Mouse (Mus musculus): Measurements from ENCODE around the gene Stoml1.
A peak's percentile ranks its signal among the peaks of the same experiment; 100 is the strongest.

The Stoml1 gene

DNA sequence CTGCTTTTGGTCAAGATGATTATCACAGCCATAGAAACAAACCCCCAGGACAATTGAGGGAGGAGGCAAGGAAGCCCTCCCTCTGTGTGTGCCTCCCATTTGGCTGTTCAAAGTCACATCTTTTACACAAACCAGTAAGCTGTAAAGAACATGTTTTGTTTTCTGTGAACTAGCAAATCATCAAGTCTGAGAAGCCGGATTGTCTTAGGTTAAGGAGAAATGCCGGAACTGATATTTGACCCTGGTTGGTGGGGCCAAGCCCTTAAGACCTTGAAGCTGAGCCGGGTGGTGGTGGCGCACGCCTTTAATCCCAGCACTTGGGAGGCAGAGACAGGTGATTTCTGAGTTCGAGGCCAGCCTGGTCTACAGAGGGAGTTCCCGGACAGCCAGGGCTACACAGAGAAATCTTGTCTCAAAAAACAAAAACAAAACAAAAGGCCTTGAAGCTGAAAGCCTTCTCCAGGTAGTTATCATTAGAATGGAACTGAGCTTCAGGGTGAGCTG lies 21.2 kb downstream of the Stoml1 start:
- peak; percentile 31 for DNase-seq

GRCm38 (mm10) chr9:58274626-58275025 lies 21.7 kb downstream of the Stoml1 start:
- DNase-seq: no peak

DNA sequence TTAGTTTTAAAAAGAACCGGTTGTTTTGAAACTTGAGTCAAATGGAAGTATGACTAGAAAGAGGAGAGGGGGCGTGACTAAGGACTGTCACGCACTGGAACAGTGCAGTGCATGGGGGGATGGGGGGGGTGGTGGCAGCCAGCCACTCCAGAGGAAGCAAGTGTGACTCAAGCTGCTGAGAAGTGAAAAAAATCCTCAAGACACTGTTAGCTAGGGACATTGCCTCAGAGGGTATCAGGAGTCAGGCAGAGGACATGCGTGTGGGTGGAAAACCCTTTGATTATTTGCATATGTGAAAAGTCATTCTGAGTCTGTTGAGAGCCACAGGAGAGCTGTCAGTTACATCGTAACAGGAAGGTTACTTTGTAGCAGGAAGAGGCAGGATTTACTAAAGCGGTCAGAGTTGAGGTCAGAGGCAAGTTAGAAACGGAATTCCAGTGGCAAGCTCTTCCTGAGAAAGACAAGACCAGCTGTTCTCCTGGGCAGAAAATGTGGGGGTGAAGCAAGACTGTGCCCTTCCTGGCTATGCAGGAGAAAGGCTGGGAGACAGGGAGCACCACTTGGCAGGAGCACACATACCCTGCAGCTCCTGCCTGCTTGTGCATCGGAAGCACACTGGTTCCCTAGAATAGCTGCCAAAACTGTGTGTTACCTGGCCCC lies 22.3 kb downstream of the Stoml1 start:
- peak; percentile 77 for DNase-seq

DNA sequence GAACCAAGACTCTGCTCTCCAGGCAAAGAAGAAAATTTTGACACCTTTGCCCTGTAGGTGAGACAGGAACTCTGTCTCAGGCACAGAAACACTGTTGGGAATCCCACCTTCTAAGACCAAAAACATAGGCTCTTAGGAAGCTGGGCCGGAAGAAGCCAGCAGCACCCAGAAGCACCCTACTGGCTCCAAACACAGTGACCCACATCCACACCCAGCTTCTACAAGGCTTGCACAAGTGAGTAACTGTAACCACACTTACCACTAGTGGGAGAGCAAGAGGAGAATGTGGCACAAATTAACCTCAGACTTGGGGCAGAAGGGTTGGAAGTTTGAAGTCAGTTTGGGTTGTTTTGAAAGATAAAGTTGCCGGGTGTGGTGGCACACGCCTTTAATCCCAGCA lies 22.8 kb downstream of the Stoml1 start:
- no peak for DNase-seq

DNA sequence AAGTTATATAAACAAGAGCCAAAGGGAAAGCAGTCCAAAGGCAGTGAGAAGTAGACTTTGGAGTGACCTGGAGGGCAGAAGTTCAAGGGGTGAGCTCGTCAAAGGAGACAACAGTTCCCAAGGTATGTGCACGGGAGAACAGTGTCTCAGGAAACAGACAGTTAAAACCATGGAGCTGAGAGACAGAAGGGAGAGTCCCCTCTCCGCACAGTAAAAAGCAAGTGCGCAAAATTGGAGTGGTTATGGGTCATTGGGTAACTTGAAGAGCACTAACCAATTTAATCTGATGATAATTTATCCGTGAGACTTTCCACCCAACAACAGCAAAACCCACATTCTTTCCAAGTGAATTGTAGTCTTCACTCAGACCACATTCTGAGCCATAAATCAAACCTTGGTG lies 23.4 kb downstream of the Stoml1 start:
- no peak for DNase-seq

DNA sequence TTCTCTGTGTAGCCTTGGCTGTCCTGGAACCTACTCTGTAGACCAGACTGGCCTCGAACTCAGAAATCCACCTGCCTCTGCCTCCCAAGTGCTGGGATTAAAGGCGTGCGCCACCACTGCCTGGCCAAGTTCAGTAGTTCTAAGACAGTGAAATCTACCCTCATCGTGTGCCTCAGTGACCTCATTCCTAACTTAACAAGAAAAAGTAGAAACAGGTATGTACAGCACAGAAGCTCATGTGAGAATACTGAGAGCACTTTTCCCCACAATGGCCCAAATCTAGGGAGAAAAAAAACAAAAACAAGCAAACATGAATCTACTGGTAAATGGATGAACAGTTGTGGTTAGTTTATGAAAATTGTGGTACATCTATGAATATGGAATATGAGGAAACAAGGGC lies 25.3 kb downstream of the Stoml1 start:
- no peak for DNase-seq

- DNase-seq: no peak
Observed at GRCm38 (mm10) chr9:58278821-58279723, 26.1 kb downstream of the Stoml1 start.

- DNase-seq: no peak
Observed at GRCm38 (mm10) chr9:58279780-58280179, 26.8 kb downstream of the Stoml1 start.

DNA sequence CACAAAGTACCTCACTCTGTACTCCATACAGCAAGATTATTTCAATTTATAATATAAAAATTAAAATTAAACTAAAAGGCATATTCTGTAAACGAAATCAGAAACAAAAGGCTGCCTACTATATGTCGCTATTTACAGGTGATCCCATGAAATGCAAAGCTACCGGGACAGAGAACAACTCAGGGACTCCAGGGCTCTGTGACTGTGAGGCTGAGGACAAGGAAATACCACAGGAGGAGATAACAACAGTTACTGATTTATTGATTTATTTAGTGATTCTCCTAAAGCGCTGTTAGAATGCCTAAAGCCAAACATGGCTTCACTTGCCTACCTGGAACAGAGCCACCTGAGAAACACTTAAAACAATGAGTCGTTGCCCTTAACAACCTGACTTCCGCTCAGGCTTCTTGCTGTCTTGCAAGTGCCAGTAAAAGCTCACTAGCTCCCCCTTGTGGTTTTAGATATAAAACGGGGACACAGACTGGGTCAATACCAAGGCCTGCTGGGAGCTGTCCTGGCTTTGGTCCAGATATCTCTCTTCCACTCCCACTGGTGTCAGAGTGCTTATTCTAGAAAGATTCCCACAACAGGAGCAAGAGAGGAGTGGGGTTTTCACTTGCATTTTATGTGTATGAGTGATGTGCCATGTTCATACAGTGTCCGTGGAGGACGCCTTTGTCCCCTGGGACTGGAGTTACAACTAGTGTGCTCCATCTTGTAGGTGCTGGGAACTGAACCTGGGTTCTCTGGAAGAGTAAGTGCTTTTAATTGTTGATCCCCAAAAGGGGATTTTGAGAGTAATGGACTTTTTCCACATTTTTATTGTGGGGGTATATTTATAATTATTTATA lies 27.5 kb downstream of the Stoml1 start:
- peak; percentile 94 for DNase-seq

- DNase-seq: peak; percentile 63
Observed at GRCm38 (mm10) chr9:58281597-58281996, 28.6 kb downstream of the Stoml1 start.

DNA sequence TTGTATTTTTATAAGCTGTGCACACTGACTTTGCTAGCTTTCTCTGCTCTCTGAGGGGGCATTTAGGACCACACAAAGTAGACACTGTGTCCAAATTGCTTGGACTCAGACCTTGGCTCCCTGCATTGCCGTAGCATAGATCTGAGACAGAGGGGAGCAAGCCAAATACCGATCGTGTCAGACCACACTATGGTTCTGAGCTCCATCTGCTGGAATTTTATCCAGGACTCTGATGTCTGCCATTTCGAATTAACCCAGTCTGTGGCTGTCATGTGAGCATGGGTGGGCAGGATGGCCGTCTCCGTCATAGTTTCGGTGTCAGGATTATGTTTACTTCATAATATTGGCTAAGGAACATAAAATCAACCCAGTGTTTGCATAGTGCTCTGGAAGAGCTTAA lies 30.5 kb downstream of the Stoml1 start:
- DNase-seq: no peak

- DNase-seq: no peak
Observed at GRCm38 (mm10) chr9:58289090-58289489, 36.1 kb downstream of the Stoml1 start.

DNA sequence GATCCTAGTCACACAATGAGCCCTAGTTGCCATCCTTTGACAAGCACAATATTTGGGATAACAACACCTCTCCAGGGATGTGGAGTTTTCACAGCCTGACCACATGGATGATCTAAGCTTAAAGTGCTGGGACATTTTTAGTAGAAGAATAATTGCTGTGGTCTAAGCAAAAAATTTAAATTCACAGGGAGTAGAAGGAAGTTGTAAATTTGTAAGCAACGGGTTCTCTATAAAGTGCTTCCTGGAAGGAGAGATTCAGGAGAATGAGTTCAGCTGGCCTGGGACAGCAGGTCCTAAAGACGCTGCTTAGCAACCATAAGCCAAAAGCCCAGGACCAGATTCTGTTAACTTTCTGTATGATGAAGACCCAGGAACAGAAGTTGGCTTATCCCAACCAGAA lies 36.9 kb downstream of the Stoml1 start:
- DNase-seq: no peak

GRCm38 (mm10) chr9:58294527-58294926 lies 41.6 kb downstream of the Stoml1 start:
- DNase-seq: no peak

- DNase-seq: no peak
Observed at GRCm38 (mm10) chr9:58295345-58295744, 42.4 kb downstream of the Stoml1 start.

DNA sequence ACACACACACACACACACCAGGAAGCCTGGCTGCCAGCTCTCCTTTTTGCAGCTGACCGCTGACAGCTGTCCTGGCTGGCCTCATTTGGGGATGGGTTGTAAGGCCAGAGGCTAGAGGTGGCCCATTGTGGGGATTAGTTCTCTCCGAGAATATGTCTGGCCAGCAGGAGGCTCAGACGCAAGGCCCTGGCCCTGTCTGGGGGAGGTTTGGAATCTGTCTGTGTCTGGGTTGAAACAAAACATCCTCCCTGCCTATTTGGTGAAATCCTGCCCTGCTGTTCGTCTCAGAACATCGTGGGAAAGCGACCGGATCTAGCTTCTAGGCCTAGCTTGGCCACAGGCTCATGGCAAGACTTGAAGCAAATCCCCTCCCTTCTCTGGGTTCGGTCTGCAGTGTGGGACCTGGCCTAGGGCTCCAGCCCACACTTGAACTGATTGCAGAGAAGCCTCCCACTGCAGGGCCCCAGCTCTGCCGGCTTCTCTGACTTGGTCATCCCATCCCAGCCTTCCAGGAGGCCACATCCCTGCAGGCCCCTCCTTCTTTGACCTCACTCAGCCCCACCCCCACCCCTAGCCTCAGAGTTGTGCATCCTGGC lies 42.9 kb downstream of the Stoml1 start:
- peak; percentile 58 for DNase-seq

GRCm38 (mm10) chr9:58297065-58297464 lies 44.1 kb downstream of the Stoml1 start:
- no peak for DNase-seq

DNA sequence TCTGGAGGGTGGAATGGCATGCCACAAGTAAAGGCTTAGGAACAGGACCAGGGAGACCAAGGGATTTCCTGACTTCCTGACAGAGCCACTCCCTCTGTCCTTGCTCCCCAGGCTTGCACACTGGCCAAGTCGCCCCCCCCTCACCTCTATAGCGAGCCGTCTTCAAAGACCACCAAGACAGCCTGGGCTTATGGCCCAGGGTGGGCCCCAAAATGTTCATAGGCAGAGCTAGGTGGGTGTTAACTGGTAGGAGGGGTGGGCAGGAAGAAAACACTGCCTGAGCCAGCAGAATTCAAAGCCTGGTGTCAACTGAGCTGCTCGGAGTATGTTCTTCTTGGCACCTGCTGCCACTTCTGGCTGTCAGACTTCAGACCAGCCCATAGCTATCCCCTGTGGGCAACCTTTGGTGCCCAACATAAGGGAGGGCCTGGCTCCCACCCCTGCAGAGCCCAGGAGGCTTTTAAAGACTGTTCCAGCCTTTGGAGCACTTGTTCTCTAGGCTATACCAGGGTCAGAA lies 45.1 kb downstream of the Stoml1 start:
- no peak for DNase-seq

GRCm38 (mm10) chr9:58299356-58299799 lies 46.4 kb downstream of the Stoml1 start:
- no peak for DNase-seq

GRCm38 (mm10) chr9:58303115-58303514 lies 50.2 kb downstream of the Stoml1 start:
- peak; percentile 36 for DNase-seq

DNA sequence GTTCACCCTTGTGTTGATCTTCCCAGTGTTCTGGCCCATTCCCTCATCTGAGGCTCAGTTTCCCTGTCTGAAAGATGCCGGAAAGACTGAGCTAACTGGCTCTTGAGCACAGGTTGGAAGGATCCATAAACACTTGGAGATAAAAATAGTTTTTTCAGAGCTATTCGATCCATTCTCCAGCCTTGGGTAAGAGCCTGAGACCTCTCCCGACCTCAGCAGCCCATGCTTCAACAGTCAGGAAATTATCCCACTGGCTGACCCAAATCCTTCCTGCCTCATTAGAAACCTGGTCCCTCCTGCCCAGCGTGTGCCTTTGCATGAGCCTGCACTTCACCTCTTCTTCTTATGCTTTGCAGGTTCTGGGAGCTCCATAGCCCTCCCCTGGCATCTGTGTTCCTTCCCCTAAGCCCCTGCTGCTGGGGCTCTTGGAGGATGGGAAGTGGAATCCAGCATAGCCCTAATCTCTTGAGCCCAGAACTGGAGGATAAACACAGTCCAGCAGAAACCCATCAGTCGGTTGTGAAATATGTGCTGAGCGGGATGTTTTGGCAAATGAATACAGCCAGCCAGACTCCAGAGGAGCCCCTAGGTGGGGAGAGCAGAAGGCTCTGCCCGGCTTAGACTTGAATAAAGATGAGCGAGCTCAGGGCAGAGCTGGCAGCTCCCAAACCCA lies 50.8 kb downstream of the Stoml1 start:
- DNase-seq: peak; percentile 64

DNA sequence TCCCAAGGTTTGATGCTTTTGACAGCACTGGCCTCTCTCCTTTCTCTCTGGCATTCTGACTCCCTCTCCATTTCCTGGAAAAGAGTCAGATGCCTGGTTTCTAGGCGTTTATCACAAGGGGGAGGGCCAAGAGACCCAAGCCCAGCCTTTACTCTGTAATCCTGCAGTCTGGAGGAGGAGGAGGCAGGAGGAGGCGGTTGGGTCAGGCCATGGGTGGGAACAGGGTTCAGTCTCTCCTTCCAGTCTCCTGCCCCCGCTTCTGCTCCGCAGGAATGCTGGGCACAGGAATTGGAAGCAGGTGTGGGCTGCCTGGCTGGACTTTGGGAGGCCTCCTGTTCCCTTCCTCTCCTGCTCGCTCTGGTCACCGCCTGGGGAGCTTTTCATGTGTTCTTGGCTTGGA lies 52.7 kb downstream of the Stoml1 start:
- peak; percentile 38 for DNase-seq
